Mouse (Mus musculus) heart, adult 18-20 months (tissue): ENCODE results near the gene Ufsp2. TPM values are rescaled to one million over a fixed set of nuclear protein-coding genes. Genes with fewer than 3 reads are reported as not detected.
A peak's percentile ranks its signal among the peaks of the same experiment; 100 is the strongest.

ENCODE experiments used
- DNase-seq, 2 experiments: peaks; one replicate each; pipeline ENCODE4 v3.0.0; 2021 to 2022; ENCODE audit warnings: mixed read lengths in 1 of 2
- long read RNA-seq, 2 experiments: library from polyadenylated mRNA; stranded (forward); transcript quantifications; one replicate each; pipeline ENCODE4 v2.0.0; 2021
- total RNA-seq, 2 experiments: library from RNA; stranded (reverse); gene quantifications; 2 replicates each; pipeline ENCODE4 v1.2.3; 2021

Ufsp2 gene
- 10 to 100 TPM; 31.2 to 33.1 TPM for total RNA-seq
- long read RNA-seq, experiment 1, transcript Ufsp2-201 (12 exons, 1,640 nt): major isoform, 19 of 27 reads
- long read RNA-seq, experiment 1, partial matches to known transcripts: 3 of 27 reads
- long read RNA-seq, experiment 1, other reads (novel, unspliced or antisense): 3 of 27 reads
- long read RNA-seq, experiment 2, transcript Ufsp2-201 (12 exons, 1,640 nt): major isoform, 11 of 14 reads
- long read RNA-seq, experiment 2, partial matches to known transcripts: 1 of 14 reads
- long read RNA-seq, experiment 2, other reads (novel, unspliced or antisense): 2 of 14 reads

- peak; percentile 98 for DNase-seq
Measured at GRCm38 (mm10) chr8:45975126-45975836, at the start of gene Ufsp2, which contains the start of gene 1700029J07Rik. Gene Ufsp2, plus strand, starts transcription at chr8:45975528. Gene 1700029J07Rik, minus strand, starts transcription at chr8:45975252.

DNA sequence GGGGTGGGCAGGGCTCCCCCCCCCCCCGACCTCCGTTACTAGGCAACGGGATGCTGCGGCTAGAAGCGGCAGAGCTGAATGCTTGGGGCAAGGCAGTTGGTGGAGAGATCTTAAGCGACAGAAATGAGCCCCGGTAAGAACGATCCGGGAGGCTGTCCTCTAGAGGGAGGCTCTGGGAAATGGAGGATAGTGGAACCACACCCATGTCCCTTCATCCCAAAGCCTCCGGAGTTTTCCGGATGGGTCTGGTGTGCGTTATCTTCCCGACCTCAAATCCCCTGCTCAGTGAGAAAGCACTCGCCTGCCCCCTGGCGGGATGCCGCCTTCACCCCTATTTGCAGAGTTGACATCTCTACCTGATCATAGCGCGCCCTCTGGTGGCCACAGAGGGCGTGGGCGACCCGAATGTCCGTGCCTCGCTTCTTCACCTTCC lies 40.7 kb upstream of the Ufsp2 start, which contains the start of gene Ccdc110:
TSS of gene Ccdc110 (plus strand) at position 38 of the 433 bp plus-strand sequence.
- DNase-seq: peak; percentile 92 to 99

DNA sequence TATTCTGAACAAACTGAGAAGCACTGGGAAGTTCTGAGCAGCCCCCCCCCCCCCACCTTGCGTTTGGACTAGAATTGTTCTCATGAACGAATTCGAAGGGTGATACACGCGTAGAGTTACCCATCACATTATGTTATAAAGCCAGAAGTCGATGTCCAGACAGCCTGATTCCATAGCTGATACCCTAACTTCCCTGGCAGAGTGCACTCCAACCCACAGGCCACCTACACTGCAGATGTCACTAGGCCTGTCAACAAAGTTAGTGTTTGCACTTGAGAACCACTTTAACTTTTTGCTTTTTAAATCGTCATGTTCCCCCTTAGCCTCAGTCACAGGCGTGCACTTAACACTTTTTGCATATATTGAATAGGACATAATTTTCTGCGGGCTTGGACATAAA lies 38.3 kb upstream of the Ufsp2 start:
- no peak for DNase-seq

GRCm38 (mm10) chr8:45946283-45946682 lies 29.0 kb upstream of the Ufsp2 start:
- no peak for DNase-seq

DNA sequence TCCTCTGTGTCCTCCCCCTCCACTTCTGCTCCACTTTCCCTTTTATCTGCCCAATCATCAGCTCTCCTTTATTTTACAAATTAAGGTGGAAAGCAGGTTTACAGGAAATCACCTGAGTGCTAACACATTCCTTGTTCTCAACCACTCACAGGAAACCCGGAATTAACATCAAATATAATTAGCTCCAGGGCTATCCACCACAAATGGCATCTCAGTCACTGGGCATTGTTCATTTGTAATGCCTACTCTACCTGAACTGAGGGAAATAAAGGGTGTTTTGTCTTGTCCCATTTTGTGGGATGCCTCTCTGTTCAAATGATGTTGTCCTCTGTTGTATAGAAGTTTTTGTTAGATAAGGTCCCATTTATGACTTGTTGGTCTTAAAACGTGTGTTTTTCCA lies 24.7 kb upstream of the Ufsp2 start:
- no peak for DNase-seq

DNA sequence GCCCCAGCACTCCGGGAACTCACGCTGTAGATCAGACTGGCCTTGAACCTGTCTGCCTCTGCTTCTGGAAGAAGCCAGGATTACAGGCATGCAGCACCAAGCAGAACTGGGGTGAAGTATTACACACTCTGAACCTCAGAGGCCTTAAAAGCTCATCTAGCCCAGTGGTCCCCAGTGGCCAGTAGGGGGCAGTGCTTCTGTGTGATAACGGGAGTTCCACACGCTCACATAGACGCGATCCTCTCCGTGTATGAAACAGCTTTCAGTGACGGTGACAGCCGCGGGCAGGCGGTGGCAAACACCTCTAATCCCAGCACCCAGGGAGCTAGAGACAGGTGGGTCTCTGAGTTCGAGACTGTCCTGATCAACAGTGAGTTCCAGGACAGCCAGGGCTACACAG lies 4.4 kb upstream of the Ufsp2 start:
- DNase-seq: no peak

DNA sequence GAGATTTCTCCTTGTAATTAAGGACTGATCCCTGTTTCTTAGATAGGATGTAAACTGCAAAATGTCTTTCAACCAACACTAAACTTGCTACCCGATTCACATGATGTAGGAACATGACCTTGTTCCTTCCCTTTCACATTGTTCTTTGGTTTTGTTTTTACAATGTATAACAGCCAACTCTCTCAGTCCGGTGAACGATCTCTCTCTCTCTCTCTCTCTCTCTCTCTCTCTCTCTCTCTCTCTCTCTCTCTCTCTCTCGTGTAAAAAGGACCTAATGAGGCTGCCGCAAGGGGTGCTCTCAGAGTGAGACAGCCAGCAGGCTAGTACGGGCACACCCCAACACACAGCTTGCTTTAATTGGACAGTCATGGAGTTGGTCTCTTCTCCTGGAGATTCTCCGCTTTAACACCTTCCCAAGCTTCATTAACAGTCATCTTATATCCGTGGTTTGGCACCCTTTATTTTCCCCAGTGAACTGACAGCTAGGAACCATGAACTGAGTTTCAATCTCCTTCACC lies 1.3 kb upstream of the Ufsp2 start:
- DNase-seq: no peak

DNA sequence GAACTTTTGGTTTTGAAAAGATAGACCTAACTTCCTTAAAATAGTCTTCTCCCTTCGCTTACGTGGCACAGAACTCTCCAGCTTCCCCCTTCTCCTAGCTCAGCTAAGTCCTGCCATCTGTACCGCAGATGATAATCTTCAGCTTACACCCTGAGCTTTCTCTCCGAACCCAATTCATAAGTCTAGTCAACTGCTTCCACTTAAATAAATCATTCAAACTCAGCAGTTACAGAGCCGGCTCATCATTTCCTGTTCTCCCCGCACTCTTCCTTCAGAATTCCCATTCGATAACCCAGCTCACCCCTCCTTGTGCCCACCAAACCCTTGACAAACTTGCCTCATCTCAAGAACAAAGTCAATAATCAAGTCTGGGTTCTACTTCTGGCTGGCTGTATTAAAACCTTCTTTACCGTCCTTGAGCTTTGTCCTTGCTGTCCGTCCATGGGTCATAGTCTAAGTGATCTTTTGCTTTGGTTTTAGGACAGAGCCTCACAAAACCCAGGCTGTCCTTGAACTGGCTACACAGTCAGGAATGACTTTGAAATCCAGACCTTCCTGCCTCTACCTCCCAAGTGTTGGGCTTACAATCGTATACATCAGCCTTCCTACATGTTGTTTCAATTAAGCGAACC lies 625 bp downstream of the Ufsp2 start:
- no peak for DNase-seq

DNA sequence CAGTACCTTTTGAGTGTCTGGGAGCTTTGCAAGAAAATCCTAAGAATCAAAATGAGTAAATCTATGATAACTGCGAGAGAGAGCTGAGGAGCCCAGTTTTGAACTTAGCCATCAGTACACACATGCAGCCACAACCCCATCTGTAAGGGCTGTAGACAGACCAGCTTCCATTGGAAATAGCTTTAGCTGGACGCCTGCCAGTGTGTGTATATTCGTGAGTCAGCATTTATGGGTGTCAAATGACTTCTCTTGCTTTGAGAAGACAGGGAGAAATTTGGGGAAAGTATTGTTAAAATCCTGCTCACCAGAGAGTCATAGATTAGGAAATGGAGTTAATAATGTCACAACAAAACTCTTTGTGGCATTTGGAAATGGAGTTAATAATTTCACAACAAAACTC lies 11.3 kb downstream of the Ufsp2 start:
- DNase-seq: no peak

DNA sequence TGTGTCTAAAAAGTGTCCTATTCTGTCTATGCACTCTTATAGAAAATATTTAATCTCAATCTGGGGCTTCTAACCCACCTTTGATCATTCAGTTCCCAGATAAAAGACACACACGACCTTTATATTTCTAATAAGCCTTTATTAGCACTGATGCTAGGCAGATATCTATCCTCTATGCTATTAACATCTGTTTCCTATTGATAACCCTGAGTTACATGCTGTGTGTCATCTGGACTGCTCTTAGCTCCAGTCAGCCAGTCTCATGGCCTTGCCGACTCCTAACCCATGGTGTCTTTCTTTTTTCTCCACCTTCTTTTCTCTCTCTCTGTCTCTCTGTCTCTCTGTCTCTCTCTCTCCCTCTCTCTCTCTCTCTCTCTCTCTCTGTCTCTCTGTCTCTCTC lies 12.9 kb downstream of the Ufsp2 start:
- no peak for DNase-seq

DNA sequence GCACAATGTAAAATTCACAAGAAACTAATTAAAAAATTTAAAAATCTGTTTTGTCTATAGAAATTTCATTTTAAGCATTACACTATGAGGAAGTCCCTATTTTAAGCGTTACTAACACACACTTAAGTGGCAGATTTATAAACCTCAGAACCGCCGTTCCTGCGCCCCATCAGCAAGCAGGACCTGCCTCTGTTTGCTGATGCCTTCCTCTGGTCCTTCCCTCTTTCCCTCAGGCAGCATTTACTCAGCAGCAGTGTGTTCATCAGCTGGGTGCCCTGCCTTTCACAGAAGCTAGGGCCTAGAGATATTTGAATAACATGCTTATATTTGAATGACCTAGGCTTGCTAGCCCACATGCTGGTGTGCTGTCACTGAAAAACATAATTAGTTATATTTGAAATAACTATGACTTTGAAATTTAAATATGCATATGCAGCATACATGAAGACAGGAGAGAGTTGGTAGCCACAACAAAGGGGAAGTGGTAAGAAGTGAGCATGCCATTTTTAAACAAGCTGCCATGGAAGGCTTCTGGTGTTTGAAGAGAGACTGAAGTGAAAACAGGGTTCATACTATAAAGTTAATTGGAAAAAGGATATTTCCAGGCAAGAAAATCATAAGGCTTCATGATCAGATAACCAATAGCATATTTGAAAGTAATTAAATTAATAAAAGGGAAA lies 15.4 kb downstream of the Ufsp2 start:
- DNase-seq: no peak

- DNase-seq: no peak
Measured at GRCm38 (mm10) chr8:45994111-45994510, 18.8 kb downstream of the Ufsp2 start.

DNA sequence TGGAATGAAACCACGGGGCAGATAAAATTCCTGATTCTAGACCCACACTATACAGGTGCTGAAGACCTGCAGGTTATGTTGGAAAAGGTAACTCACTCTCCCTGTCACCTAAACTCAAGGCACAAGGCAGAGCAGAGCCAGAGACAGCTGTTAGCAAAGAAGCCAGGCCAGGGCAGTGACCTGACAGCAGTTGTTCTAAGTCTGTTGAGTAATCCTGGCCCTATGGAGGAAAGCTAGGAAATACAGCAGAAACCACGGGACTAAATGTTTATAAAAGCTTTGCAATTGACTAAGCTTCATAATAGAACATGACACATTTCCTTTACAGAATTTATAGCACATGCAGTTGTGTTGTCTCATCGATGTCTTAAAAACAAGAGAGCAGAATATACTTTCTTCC lies 20.2 kb downstream of the Ufsp2 start:
- DNase-seq: no peak

- DNase-seq: peak in 1 of 2 experiments; percentile 25
Measured at GRCm38 (mm10) chr8:45998228-45998627, 22.9 kb downstream of the Ufsp2 start.

DNA sequence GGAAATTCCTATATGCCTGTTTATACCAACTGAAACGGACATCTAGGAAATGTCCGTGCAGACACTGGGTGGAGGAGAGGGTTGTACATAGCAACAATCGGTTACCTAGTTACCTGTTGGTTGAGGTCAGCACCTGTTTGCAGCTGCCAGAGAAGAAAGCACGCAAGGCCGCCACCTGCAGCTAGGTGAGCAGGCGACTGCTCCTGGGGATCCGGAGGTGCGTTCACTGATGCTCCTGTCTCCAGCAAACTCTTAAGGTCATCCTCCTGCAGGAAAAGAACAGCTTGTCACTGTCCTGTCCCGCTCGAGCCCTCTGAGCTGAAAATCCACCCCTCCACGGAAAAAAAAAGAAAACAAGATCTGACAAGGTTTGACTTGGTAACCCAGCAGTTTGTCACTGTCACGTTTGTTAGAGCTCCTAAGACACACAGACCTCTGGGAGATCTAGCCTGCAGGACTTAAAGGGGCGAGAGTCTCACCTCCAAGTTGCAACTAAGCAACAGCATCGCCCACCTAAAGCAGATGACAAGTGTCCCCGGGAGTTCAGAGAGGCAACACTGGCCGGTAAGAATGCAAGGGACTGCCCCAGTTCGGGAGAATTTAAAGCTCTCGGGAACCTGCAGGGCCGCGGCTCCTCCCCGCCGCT lies 23.9 kb downstream of the Ufsp2 start, which contains the start of gene Lrp2bp:
TSS of gene Lrp2bp (plus strand) at position 166 of the 646 bp plus-strand sequence.
- DNase-seq: peak in 1 of 2 experiments; percentile 22

DNA sequence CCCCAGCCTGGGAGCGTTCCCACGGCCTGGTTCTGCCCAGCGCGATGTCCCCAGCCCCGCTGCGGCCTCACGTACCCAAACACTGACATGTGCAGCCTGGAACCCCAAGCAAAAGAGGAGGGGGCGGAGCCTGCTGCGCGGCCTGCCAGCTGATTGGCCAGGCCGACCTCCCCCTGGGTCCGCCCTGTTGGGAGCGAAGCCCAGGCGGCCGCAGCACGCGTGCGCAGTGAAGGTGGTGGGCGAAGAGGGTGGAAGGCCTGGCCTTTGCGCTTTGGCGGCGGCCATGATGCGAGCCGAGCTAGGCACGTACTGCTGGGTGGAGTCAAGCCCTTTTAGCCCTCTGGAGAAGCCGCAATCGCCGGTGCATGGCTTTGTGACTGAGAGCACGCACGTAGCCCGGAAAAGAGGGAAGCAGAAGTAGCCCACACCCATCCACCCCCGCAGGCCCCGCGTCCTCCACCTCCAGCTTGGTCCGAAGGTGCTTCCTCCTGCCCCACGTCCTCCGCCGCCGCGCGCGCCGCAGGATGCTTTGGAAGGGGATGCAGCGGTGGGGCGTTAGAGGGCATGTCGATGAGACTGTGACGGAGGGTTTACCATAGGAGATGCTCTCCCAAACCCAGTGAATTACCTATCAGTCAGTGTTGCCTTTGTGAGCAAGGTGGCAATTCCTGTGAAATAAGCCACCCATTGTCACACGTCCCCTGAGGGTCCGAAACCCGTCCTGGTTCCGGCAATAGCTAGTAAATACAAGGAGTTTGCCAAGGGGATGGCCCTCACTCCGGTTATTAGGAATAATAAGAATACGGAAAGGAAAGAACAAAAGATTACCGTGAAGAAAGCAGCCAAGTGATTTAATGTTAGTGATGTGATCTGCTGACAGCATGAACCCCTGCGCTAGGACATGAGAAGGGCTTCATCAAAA lies 24.7 kb downstream of the Ufsp2 start:
- DNase-seq: peak; percentile 99 to 100

GRCm38 (mm10) chr8:46005596-46005995 lies 30.3 kb downstream of the Ufsp2 start, which contains the start of gene Ankrd37:
Gene Ankrd37, minus strand, starts transcription at chr8:46005707.
- DNase-seq: peak in 1 of 2 experiments; percentile 14

DNA sequence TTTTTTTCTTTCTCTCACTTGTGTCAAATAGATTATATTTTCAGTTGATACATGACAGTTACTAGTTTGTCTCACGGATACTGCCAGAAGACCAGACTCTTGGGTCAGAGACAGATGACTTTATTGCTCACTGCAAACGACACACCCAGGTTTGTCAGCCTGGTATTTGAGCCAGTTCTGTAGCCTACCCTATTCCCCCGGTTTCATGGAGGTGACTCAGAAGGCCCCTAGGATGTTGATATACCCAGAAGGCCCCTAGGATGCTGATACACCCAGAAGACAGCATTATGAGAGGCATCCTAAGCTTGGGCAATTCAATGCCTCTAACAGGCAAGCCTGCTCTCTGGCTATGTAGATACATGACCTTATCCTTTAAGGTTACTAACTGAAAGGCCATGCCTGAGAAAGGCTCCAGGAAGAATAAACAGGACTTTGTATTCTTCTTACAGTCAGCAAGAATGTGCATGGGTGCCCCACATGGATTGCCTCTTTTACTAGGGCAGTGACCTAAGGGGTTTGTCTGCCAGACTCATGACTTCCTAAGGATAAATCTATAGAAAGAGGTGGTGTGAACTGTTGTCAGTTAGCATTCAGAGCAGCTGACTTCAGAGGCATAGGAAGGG lies 31.8 kb downstream of the Ufsp2 start:
- no peak for DNase-seq

DNA sequence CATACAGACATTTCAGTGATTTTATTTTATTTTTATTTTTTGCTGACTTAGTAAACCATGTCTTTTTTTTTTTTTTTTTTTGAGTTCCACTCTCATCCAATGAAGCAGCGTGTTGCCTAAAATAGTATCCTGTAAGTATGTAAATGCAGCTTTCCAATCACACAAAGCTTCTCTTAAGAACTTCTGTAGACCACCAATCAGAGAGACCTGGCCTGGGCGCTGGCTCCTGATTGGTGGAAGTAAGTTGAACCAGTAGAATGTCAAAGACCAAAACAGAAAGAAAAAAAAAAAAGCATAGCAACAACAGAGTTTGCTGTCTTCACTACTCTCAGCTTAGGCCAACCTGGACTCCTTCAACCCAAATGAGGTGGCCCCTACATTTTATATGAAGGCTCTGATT lies 35.0 kb downstream of the Ufsp2 start:
- DNase-seq: no peak
